Mouse (Mus musculus) thymus, adult 2 months (tissue): ENCODE results near the gene Ggt5. TPM values are rescaled to one million over a fixed set of nuclear protein-coding genes. Genes with fewer than 3 reads are reported as not detected.

Experiments used
- DNase-seq: peaks from one replicate; pipeline ENCODE4 v3.0.0; 2021
- H3K27ac ChIP-seq: fragments of 200-500 bp; 2 replicates; pipeline ENCODE4 v1.5.1; 2012; ENCODE audit warnings: low read length, control low read depth; ENCODE audit not compliant: control insufficient read depth, insufficient read depth
- H3K27me3 ChIP-seq: fragments of 200-500 bp; 2 replicates; pipeline ENCODE4 v1.6.1; 2012; ENCODE audit warnings: mild to moderate bottlenecking, low read length, moderate library complexity, mixed read lengths; ENCODE audit not compliant: control insufficient read depth, insufficient read depth
- H3K36me3 ChIP-seq: fragments of 200-500 bp; 2 replicates; pipeline ENCODE4 v1.6.1; 2012; ENCODE audit warnings: mild to moderate bottlenecking, low read length, moderate library complexity; ENCODE audit not compliant: control insufficient read depth, insufficient read depth
- H3K4me1 ChIP-seq: fragments of 200-500 bp; replicated peaks from 2 replicates; pipeline ENCODE4 v1.6.1; 2012; ENCODE audit warnings: low read length; ENCODE audit not compliant: control insufficient read depth, insufficient read depth
- H3K4me3 ChIP-seq: fragments of 200-500 bp; 2 replicates; pipeline ENCODE4 v1.5.1; 2012; ENCODE audit warnings: mild to moderate bottlenecking, low read length, control low read depth, moderate library complexity; ENCODE audit not compliant: control insufficient read depth, insufficient read depth
- CTCF ChIP-seq: fragments of 200-500 bp; IDR thresholded peaks from 2 replicates; pipeline ENCODE4 v1.5.1; 2012; ENCODE audit warnings: mild to moderate bottlenecking, control low read depth, low read length, moderate library complexity, borderline replicate concordance; ENCODE audit not compliant: control insufficient read depth, poor library complexity, insufficient read depth; ENCODE audit errors: extremely low read depth
- POLR2A ChIP-seq: fragments of 200-500 bp; IDR thresholded peaks from 2 replicates; pipeline ENCODE4 v1.6.1; 2012; ENCODE audit warnings: mild to moderate bottlenecking, low read length, control low read depth, moderate library complexity; ENCODE audit not compliant: control insufficient read depth, poor library complexity, insufficient read depth; ENCODE audit errors: extremely low read depth
- WGBS: fragments of 180-500 bp; shearing (Covaris S2); methylation state at CpG from one replicate; pipeline ENCODE4 v1.1.7; 2018; 5-methylcytosine and 5-hydroxymethylcytosine counted together
- polyA plus RNA-seq: library from polyadenylated mRNA; depleted of rRNA; stranded (reverse); fragments of >200 nt; gene quantifications from 2 replicates; pipeline ENCODE4 v1.2.3, GENCODE M21; 2012

The Ggt5 gene
- polyA plus RNA-seq, 1 experiment: 73.6 TPM

DNA sequence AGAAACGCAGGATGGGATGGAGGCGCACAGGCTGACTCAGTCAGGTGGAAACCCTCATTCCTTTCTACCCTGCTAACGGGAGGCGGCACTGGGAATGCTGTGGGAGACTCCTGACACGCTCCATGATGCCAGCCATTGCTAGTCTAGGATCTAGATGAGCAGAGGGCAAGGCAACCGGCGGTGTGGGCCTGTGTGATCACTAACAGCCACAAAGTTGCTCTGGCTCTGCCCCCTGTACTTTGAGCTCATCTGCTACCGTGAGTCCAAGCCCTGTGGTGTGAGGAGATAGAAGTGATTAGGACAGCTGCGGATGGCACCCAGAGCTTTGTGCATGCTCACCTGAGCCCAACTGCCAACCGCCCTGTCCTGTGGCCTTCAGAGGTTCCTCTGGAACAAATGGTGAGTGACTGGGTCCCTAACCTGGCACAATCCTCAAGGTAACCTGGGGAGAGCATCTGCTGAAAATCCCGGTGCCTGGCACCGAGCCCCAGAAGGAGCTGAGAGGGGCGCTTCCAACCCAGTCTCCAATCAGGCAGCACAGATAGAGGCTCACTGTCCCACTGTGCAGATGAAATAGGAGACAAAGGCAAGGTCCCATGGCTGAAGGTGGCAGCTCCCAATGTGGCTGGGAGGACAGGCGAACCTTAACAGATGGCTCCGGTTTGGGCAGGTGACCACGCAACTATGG lies 62.4 kb downstream of the Ggt5 start:
- H3K4me3 ChIP-seq: no peak overlapping the region
- peaks cover 42% of the 10 kb centered on the region for H3K36me3 ChIP-seq
- no peak for TF ChIP-seq POLR2A
- no peak for TF ChIP-seq CTCF
- H3K4me1 ChIP-seq: no peaks in the 10 kb centered on the region
- H3K27me3 ChIP-seq: no peaks in the 10 kb centered on the region
- no peak overlapping the region for H3K27ac ChIP-seq
- WGBS: 97% methylated on average over 16 of the region's 16 CpGs
- DNase-seq: no peak

DNA sequence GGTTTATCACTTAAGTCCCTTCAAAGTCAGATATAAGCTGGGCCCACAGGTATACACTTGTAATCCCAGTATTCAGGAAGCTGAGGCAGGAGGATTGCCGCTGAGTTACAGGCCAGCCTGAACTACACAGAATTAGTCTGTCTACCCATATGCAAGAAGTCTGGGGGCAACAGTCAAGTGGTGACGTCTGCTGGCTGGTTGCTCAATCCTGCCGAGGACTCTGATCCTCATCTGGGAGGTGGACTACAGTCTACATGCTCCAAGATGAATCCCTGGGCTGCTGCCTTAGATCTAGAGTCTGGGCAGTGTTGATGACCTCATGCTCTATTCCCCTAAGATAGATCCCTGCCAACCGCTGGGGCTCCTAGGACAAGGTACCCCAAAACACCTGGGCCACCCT lies 64.9 kb downstream of the Ggt5 start:
- H3K4me3 ChIP-seq: no peak overlapping the region
- H3K36me3 ChIP-seq: peaks cover 51% of the 10 kb centered on the region
- 94% methylated on average over 4 of the region's 4 CpGs for WGBS
- H3K4me1 ChIP-seq: no peaks in the 10 kb centered on the region
- H3K27ac ChIP-seq: no peak overlapping the region
- TF ChIP-seq CTCF (no peak), POLR2A (no peak)
- H3K27me3 ChIP-seq: no peaks in the 10 kb centered on the region
- no peak for DNase-seq

DNA sequence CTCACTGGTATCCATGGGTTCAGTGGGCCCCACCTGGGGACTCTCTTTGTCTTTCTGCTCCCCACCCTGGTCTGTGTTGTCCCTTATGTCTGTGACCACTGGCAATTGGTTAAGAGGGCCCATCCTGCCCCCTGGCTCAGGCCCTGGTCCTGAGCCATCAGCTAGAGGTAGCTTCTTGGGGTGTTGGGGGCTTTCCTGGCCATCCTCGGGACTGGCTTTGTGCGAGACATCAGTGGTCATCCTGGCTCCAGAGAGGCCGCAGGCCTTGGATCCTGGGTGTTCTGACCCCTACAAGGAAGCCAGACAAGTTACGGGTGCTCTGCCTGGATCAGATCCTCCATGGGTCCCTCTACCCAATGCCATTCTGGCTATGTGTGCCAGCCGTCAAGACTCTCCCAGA lies 68.0 kb downstream of the Ggt5 start:
- TF ChIP-seq CTCF: no peak
- no peak for TF ChIP-seq POLR2A
- 97% methylated on average over 5 of the region's 5 CpGs for WGBS
- Histone ChIP-seq H3K4me1 (no peaks in the 10 kb centered on the region), H3K27ac (no peak overlapping the region), H3K27me3 (no peaks in the 10 kb centered on the region), H3K36me3 (peaks cover 33% of the 10 kb centered on the region), H3K4me3 (no peak overlapping the region)
- no peak for DNase-seq

DNA sequence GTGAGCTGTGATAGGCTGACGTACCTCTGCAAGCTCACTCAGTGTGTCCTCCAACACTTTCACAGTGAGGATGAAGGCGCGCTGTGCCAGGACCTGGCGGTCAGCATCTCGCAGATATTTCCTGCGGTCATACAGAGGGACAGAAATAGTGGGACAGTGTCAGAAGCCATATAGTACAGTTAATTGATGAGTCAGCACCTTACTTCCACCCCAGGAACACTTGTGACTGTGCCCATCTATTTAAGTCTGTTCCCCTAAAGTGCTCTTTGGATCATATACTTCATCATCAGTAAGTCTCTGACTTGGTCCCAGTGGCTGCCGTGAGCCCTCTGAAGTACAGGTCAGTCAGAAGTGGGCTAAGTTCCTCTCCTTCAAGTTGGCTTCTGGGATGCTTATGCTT lies 68.6 kb downstream of the Ggt5 start:
- H3K36me3 ChIP-seq: peaks cover 27% of the 10 kb centered on the region
- TF ChIP-seq POLR2A: no peak
- no peak for TF ChIP-seq CTCF

DNA sequence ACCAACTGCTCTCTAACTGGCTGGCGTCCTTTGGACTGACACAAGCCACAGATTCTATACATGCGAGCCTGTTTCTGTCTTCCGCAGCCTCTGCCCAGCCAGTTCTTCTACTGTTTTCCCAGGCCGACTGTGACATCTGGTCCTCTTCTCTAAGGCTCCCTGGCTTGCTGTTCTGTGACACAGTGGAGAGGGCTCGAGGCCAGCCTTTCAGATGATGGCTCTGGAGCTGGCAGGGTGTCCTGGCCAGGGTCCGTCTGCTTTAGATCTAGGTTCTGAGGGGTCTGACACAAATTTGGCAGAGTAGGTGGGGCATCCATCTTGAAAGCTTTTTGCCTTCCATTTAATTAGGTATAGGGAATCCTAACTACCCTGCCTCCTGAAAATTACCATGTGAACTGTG lies 72.2 kb downstream of the Ggt5 start:
- H3K27ac ChIP-seq: no peak overlapping the region
- TF ChIP-seq POLR2A (no peak), CTCF (no peak)
- WGBS: 97% methylated on average over 6 of the region's 6 CpGs
- no peaks in the 10 kb centered on the region for H3K27me3 ChIP-seq
- no peak overlapping the region for H3K4me3 ChIP-seq
- H3K36me3 ChIP-seq: peaks cover 17% of the 10 kb centered on the region
- H3K4me1 ChIP-seq: peaks cover 5% of the 10 kb centered on the region
- no peak for DNase-seq

More for the DNA sequence above, 68.6 kb downstream of the Ggt5 start:
- H3K27ac ChIP-seq: no peak overlapping the region
- H3K4me3 ChIP-seq: no peak overlapping the region
- DNase-seq: no peak
- H3K27me3 ChIP-seq: no peaks in the 10 kb centered on the region
- WGBS: 98% methylated on average over 7 of the region's 7 CpGs
- no peaks in the 10 kb centered on the region for H3K4me1 ChIP-seq

DNA sequence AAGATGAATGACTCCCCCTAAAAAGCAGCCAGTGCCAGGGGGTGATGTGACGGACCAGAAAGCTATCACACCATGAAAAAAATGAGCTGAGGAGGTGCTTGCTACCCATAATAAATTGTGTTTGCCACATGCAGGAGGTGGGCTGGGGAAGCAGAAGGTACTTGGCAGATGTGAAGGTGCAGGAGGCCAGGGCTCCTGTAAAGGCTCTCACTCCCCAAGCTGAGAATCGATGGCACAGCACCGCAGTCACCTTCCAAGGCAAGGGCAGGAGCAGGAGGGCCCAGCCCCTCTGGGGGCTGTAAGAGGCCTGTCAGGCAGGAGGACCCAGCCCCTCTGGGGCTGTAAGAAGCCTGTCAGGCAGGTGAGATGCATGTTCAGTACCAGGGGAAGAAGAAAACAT lies 72.7 kb downstream of the Ggt5 start:
- peaks cover 12% of the 10 kb centered on the region for H3K36me3 ChIP-seq
- 97% methylated on average over 3 of the region's 3 CpGs for WGBS

More for the DNA sequence above, 72.7 kb downstream of the Ggt5 start:
- peaks cover 10% of the 10 kb centered on the region for H3K4me1 ChIP-seq
- H3K27ac ChIP-seq: no peak overlapping the region
- DNase-seq: no peak
- TF ChIP-seq POLR2A (no peak), CTCF (no peak)
- no peak overlapping the region for H3K4me3 ChIP-seq
- no peaks in the 10 kb centered on the region for H3K27me3 ChIP-seq
